Mouse (Mus musculus) effector memory CD4-positive, alpha-beta T cell, adult 5 months (primary cell): ENCODE results near the gene Trappc1. TPM values are rescaled to one million over a fixed set of nuclear protein-coding genes. Genes with fewer than 3 reads are reported as not detected.

Experiments used
- polyA plus RNA-seq: library from polyadenylated mRNA; unstranded; fragments of 100-300 nt; shearing (Covaris generic); gene quantifications from one replicate; pipeline ENCODE4 v1.2.1, GENCODE M21; 2017

Gene Trappc1
- 44.3 TPM for polyA plus RNA-seq

DNA sequence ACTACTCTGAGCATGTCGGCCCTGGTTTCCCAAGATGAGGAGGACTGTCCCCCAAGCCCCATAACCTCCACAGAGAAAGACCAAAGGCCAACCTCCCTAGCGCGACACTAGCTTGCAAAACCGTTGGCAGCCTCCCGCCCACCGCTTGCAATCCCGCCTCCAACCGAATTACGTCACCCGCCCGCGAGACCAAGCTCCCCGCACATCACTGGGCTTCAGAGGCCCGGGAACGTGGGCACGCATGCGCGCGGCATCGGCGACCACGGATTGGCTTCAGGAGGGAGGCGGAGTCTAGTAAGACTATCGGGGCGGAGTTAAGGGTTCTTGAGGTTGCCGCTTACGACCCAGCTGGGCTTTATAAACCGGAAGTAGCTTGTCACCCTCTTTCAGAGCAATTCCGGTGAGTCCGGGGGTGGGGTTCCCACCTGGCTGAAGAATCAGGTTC lies at the start of gene Trappc1, which contains the start of gene Cntrob:
Trappc1 (plus strand) TSS at position 314 of the 445 bp plus-strand sequence.
Cntrob (minus strand) TSS at position 109 of the 445 bp plus-strand sequence.

DNA sequence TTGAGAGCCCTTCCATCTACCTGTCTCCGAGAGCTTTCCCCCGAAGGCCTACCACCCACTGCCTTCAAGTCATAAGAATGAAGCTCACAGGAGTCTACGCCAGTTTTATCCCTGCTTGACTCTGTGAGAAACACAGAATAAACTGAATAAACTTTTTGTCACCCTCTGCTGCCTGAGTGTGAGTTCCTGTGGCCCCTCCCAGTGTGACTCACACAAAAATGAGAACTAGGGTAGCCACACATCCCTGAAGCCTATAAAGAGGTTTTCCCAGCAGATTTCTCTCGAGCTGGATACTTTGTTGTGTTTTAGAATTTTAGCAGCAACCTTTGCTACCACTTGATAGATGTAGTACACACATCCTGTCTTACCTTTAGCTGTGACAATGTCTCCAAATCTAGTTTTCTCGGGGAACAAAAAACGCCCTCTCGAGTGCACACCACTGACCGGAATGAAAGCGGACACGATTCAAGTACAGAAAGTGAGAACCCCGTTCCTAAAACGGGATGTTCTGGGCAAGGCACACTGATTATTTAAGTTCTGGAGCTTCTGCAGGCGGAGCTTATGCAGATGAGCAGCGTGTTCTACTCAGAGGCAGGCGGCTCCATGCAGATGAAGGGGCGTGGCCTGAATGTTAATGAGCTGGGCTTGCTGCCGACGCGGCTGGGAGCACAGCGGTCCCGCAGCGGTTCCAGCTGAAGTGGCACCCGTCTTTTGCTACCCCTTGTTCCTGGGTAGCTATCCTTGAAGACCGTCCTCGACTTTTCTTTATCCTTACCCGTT lies 2.0 kb downstream of the Trappc1 start, which contains the start of gene Kcnab3:
Kcnab3 (plus strand) TSS at position 631 of the 780 bp plus-strand sequence.

GRCm38 (mm10) chr11:69340161-69341131 lies 16.7 kb downstream of the Trappc1 start, which contains the start of gene Rnf227:
Gene Rnf227, plus strand, starts transcription at chr11:69340461.

GRCm38 (mm10) chr11:69369215-69369989 lies 45.6 kb downstream of the Trappc1 start, which contains the start of gene Chd3:
Gene Chd3, minus strand, starts transcription at chr11:69369406.

Other genes starting within 250 kb of the Trappc1 start
- gene Vamp2, start 235.5 kb upstream of the Trappc1 start, polyA plus RNA-seq, result 282 TPM
- gene Per1, start 228.8 kb upstream of the Trappc1 start, polyA plus RNA-seq, result 136 TPM
- 0.41 TPM for gene Hes7, start 203.6 kb upstream of the Trappc1 start, polyA plus RNA-seq
- gene 9130213A22Rik, start 201.4 kb upstream of the Trappc1 start, polyA plus RNA-seq, result not detected
- gene Aloxe3, start 198.1 kb upstream of the Trappc1 start, polyA plus RNA-seq, result 0.36 TPM
- not detected for gene Alox12b, start 167.0 kb upstream of the Trappc1 start, polyA plus RNA-seq
- gene Alox8, start 126.1 kb upstream of the Trappc1 start, polyA plus RNA-seq, result 0.80 TPM
- not detected for gene Gucy2e, start 86.9 kb upstream of the Trappc1 start, polyA plus RNA-seq
- gene Cntrob, start 205 bp upstream of the Trappc1 start, polyA plus RNA-seq, result 9.3 TPM
- 1.2 TPM for gene Kcnab3, start 2.3 kb downstream of the Trappc1 start, polyA plus RNA-seq
- gene Rnf227, start 16.5 kb downstream of the Trappc1 start, polyA plus RNA-seq, result 2.1 TPM
- 74.2 TPM for gene Chd3, start 45.4 kb downstream of the Trappc1 start, polyA plus RNA-seq
- gene Naa38, start 71.5 kb downstream of the Trappc1 start, polyA plus RNA-seq, result 46.8 TPM
- gene Cyb5d1, start 71.7 kb downstream of the Trappc1 start, polyA plus RNA-seq, result 38.9 TPM
- 2.6 TPM for gene Tmem88, start 74.3 kb downstream of the Trappc1 start, polyA plus RNA-seq
- 49.6 TPM for gene Kdm6b, start 89.7 kb downstream of the Trappc1 start, polyA plus RNA-seq
- not detected for gene Dnah2, start 225.1 kb downstream of the Trappc1 start, polyA plus RNA-seq
- not detected for gene Efnb3, start 236.2 kb downstream of the Trappc1 start, polyA plus RNA-seq